Mouse (Mus musculus) hindbrain, embryonic 14.5 days (tissue): ENCODE results near the gene Krtap28-10. TPM values are rescaled to one million over a fixed set of nuclear protein-coding genes. Genes with fewer than 3 reads are reported as not detected.

Experiments
- ATAC-seq: fragments of 200-750 bp; cut with Nextera tagmentation; 2 replicates; pipeline ENCODE4 v1.8.0; 2017; ENCODE audit warnings: moderate number of reproducible peaks, mild to moderate bottlenecking, moderate TSS enrichment, moderate library complexity; ENCODE audit not compliant: low FRiP score
- DNase-seq: peaks from one replicate; pipeline ENCODE4 v3.0.0-alpha.2; 2015; ENCODE audit warnings: low spot score
- H3K27ac ChIP-seq: fragments of 300-500 bp; sonication (generic); 2 replicates; pipeline ENCODE4 v1.5.1; 2014; ENCODE audit warnings: mild to moderate bottlenecking, moderate library complexity
- H3K27me3 ChIP-seq: fragments of 300-500 bp; sonication (generic); 2 replicates; pipeline ENCODE4 v1.6.1; 2014; ENCODE audit warnings: mild to moderate bottlenecking, low read length, mixed read lengths; ENCODE audit not compliant: control insufficient read depth, insufficient read depth
- H3K36me3 ChIP-seq: fragments of 300-500 bp; sonication (generic); replicated peaks from 2 replicates; pipeline ENCODE4 v1.6.1; 2014; ENCODE audit not compliant: control insufficient read depth, insufficient read depth
- H3K4me1 ChIP-seq: fragments of 300-500 bp; sonication (generic); replicated peaks from 2 replicates; pipeline ENCODE4 v1.6.1; 2014; ENCODE audit warnings: antibody characterized with exemption, low read length, mixed read lengths; ENCODE audit not compliant: control insufficient read depth, insufficient read depth
- H3K4me2 ChIP-seq: fragments of 300-500 bp; sonication (generic); replicated peaks from 2 replicates; pipeline ENCODE4 v1.6.1; 2014; ENCODE audit warnings: mild to moderate bottlenecking, moderate library complexity
- H3K4me3 ChIP-seq: fragments of 300-500 bp; sonication (generic); replicated peaks from 2 replicates; pipeline ENCODE4 v1.5.1; 2014; ENCODE audit warnings: mild to moderate bottlenecking, low read length
- H3K9ac ChIP-seq: fragments of 300-500 bp; sonication (generic); 2 replicates; pipeline ENCODE4 v1.6.1; 2014
- H3K9me3 ChIP-seq: fragments of 300-500 bp; sonication (generic); 2 replicates; pipeline ENCODE4 v1.6.1; 2016; ENCODE audit warnings: low read length; ENCODE audit not compliant: control insufficient read depth
- WGBS: fragments of 180-500 bp; shearing (Covaris S2); extraction: QIAGEN DNeasy Blood & Tissue Kit; methylation state at CpG from one replicate; pipeline ENCODE4 v1.1.7; 2014; 5-methylcytosine and 5-hydroxymethylcytosine counted together
- polyA plus RNA-seq: library from polyadenylated mRNA; unstranded; fragments of >200 nt; fragmentation: Nextera tagmentation; extraction: Ambion mirVana; gene quantifications from 2 replicates; pipeline ENCODE4 v1.2.1, GENCODE M21; 2014

The Krtap28-10 gene
- not detected in 2 replicates for polyA plus RNA-seq

- no peak within 1 kb of the TSS for H3K4me2 ChIP-seq
- H3K27ac ChIP-seq: no peak within 1 kb of the TSS
- no peak within 1 kb of the TSS for H3K9ac ChIP-seq
- 95% methylated on average over 2 of the region's 2 CpGs for WGBS
- no peaks in the 10 kb centered on the region for H3K9me3 ChIP-seq
- no peaks in the 10 kb centered on the region for H3K36me3 ChIP-seq
- no peak for ATAC-seq
- no peak for DNase-seq
- no peak within 1 kb of the TSS for H3K4me3 ChIP-seq
- no peaks in the 10 kb centered on the region for H3K27me3 ChIP-seq
- 0 out of 2 replicates have a peak, but pooled peaks cover 5% of the 10 kb centered on the region for H3K4me1 ChIP-seq
These were observed at the start of gene Krtap28-10 for GRCm38 (mm10) chr1:83042380-83042779. Gene Krtap28-10, minus strand, starts transcription at chr1:83042480.

DNA sequence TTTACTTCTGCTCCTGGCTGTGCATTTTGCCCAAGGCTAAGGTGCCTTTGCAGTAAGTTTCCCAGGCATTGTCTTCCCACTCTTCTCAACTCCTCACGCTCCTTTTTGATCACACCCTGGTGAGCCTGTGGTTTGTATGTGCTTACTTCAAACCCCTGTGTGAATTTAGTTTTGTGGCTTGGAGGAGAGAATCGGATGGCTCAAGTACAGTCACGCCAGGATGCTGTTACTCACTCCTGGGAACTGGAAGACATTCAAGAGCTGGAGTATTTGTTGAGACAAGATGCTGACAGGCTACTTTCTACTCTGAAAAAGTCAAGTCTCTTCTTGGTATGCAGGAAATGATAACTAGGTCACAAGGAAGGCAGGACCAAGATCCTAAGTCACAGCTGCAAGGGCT lies 49.0 kb upstream of the Krtap28-10 start:
- 82% methylated on average over 3 of the region's 3 CpGs for WGBS
- no peak for ATAC-seq
- H3K9ac ChIP-seq: no peak overlapping the region

GRCm38 (mm10) chr1:83084790-83085189 lies 42.5 kb upstream of the Krtap28-10 start:
- H3K9me3 ChIP-seq: no peaks in the 10 kb centered on the region
- ATAC-seq: no peak
- no peaks in the 10 kb centered on the region for H3K4me1 ChIP-seq
- no peak for DNase-seq
- no peaks in the 10 kb centered on the region for H3K36me3 ChIP-seq
- no peak overlapping the region for H3K9ac ChIP-seq
- no peak overlapping the region for H3K27ac ChIP-seq
- no peaks in the 10 kb centered on the region for H3K27me3 ChIP-seq
- no peak overlapping the region for H3K4me2 ChIP-seq
- WGBS: 93% methylated on average over 2 of the region's 2 CpGs
- H3K4me3 ChIP-seq: no peak overlapping the region

More for the DNA sequence above, 49.0 kb upstream of the Krtap28-10 start:
- DNase-seq: no peak
- no peaks in the 10 kb centered on the region for H3K4me1 ChIP-seq
- no peaks in the 10 kb centered on the region for H3K9me3 ChIP-seq
- H3K36me3 ChIP-seq: no peaks in the 10 kb centered on the region
- H3K27me3 ChIP-seq: no peaks in the 10 kb centered on the region
- no peak overlapping the region for H3K27ac ChIP-seq
- H3K4me3 ChIP-seq: no peak overlapping the region
- H3K4me2 ChIP-seq: no peak overlapping the region

DNA sequence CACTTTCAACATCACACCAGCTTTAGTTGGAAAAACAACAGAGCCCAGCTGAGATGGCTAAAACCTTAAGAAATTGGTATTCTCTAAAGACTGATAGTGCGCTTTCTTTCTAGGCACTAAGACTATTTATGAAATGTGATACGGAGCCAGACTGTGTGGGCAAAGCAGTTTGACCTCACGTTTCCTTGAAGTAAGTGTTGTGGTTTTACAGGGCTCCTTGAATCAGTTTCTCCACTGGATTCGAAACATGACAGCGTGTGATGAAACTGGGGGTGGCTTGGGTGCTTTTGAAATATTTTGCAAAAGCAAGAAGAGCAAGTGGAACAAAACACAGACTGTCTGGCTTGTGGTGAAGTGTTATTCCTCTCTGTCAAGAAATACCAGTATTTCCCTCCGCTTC lies 34.7 kb upstream of the Krtap28-10 start:
- DNase-seq (no peak), ATAC-seq (no peak)
- Histone ChIP-seq H3K36me3 (no peaks in the 10 kb centered on the region), H3K9ac (no peak overlapping the region), H3K4me2 (no peak overlapping the region), H3K27ac (no peak overlapping the region), H3K4me1 (no peaks in the 10 kb centered on the region), H3K9me3 (no peaks in the 10 kb centered on the region), H3K27me3 (no peaks in the 10 kb centered on the region), H3K4me3 (no peak overlapping the region)
- 88% methylated on average over 6 of the region's 6 CpGs for WGBS

- Histone ChIP-seq H3K9me3 (no peaks in the 10 kb centered on the region), H3K9ac (peak overlapping the region; percentile 16; the same call in 1 of the 2 replicates), H3K36me3 (no peaks in the 10 kb centered on the region), H3K4me2 (peak overlapping the region; percentile 43), H3K4me1 (no peaks in the 10 kb centered on the region), H3K27ac (no peak overlapping the region), H3K27me3 (no peaks in the 10 kb centered on the region), H3K4me3 (peak overlapping the region; percentile 15)
- ATAC-seq (peak; percentile 93), DNase-seq (peak; percentile 88)
- 47% methylated on average over 11 of the region's 11 CpGs for WGBS
These were observed 34.1 kb upstream of the Krtap28-10 start for GRCm38 (mm10) chr1:83076190-83076917.

- ATAC-seq (peak; percentile 72), DNase-seq (no peak)
- no peaks in the 10 kb centered on the region for H3K4me1 ChIP-seq
- no peak overlapping the region for H3K27ac ChIP-seq
- H3K36me3 ChIP-seq: no peaks in the 10 kb centered on the region
- peak overlapping the region; percentile 15 for H3K4me3 ChIP-seq
- peak overlapping the region; percentile 43 for H3K4me2 ChIP-seq
- WGBS: 40% methylated on average over 15 of the region's 15 CpGs
- no peaks in the 10 kb centered on the region for H3K9me3 ChIP-seq
- peak overlapping the region; percentile 16; the same call in 1 of the 2 replicates for H3K9ac ChIP-seq
- no peaks in the 10 kb centered on the region for H3K27me3 ChIP-seq
These were observed 33.4 kb upstream of the Krtap28-10 start for GRCm38 (mm10) chr1:83075526-83076189.

GRCm38 (mm10) chr1:83067205-83067604 lies 24.9 kb upstream of the Krtap28-10 start:
- Histone ChIP-seq H3K27ac (no peak overlapping the region), H3K9me3 (no peaks in the 10 kb centered on the region), H3K27me3 (no peaks in the 10 kb centered on the region), H3K36me3 (no peaks in the 10 kb centered on the region), H3K4me2 (no peak overlapping the region), H3K9ac (no peak overlapping the region), H3K4me3 (no peak overlapping the region), H3K4me1 (no peaks in the 10 kb centered on the region)
- ATAC-seq: no peak
- DNase-seq: no peak
- WGBS: 90% methylated on average over 10 of the region's 10 CpGs

GRCm38 (mm10) chr1:83066577-83066976 lies 24.3 kb upstream of the Krtap28-10 start:
- Histone ChIP-seq H3K36me3 (no peaks in the 10 kb centered on the region), H3K4me1 (no peaks in the 10 kb centered on the region), H3K4me3 (no peak overlapping the region), H3K4me2 (no peak overlapping the region), H3K27me3 (no peaks in the 10 kb centered on the region), H3K9ac (no peak overlapping the region), H3K27ac (no peak overlapping the region), H3K9me3 (no peaks in the 10 kb centered on the region)
- ATAC-seq (no peak), DNase-seq (no peak)
- WGBS: 95% methylated on average over 4 of the region's 4 CpGs

- ATAC-seq (no peak), DNase-seq (peak; percentile 65)
- Histone ChIP-seq H3K4me2 (no peak overlapping the region), H3K4me3 (no peak overlapping the region), H3K9me3 (no peaks in the 10 kb centered on the region), H3K4me1 (no peaks in the 10 kb centered on the region), H3K27ac (no peak overlapping the region), H3K9ac (no peak overlapping the region), H3K36me3 (no peaks in the 10 kb centered on the region), H3K27me3 (no peaks in the 10 kb centered on the region)
- whole genome bisulfite sequencing: 31% methylated on average over 3 of the region's 3 CpGs
These were observed 22.6 kb upstream of the Krtap28-10 start for GRCm38 (mm10) chr1:83064851-83065250.
